Mouse (Mus musculus) hindbrain, embryonic 10.5 days (tissue): ENCODE results near the gene Hspd1. TPM values are rescaled to one million over a fixed set of nuclear protein-coding genes. Genes with fewer than 3 reads are reported as not detected.

Experiments used
- polyA plus RNA-seq: library from polyadenylated mRNA; unstranded; fragments of >200 nt; fragmentation: Nextera tagmentation; extraction: Ambion mirVana; gene quantifications from 2 replicates; pipeline ENCODE4 v1.2.1, GENCODE M21; 2016

Gene Hspd1
- polyA plus RNA-seq, 1 experiment from 2014 or later, result 325 TPM

Other genes with a start within 250 kb of the Hspd1 start
- 11.0 and 11.9 TPM in 2 replicates for gene Ankrd44, start 161.9 kb downstream of the Hspd1 start, polyA plus RNA-seq
- 206 and 272 TPM in 2 replicates for gene Sf3b1, start 60.8 kb downstream of the Hspd1 start, polyA plus RNA-seq
- gene Coq10b, start 35.5 kb downstream of the Hspd1 start, polyA plus RNA-seq, result 26.4 and 29.3 TPM in 2 replicates
- gene Hspe1, start 111 bp downstream of the Hspd1 start, polyA plus RNA-seq, result 452 and 562 TPM in 2 replicates
- 117 and 138 TPM in 2 replicates for gene Mob4, start 43.0 kb upstream of the Hspd1 start, polyA plus RNA-seq
- gene Rftn2, start 138.5 kb upstream of the Hspd1 start, polyA plus RNA-seq, result 7.3 and 8.5 TPM in 2 replicates
- 2.7 and 3.2 TPM in 2 replicates for gene Mars2, start 148.9 kb upstream of the Hspd1 start, polyA plus RNA-seq